Mouse (Mus musculus) gastrocnemius, postnatal 14 days (tissue): ENCODE results near the gene Samd4b. TPM values are rescaled to one million over a fixed set of nuclear protein-coding genes. Genes with fewer than 3 reads are reported as not detected.
"Not testable (repeated sequence)": the region's sequence is repeated elsewhere in the genome, so short reads cannot be mapped to it uniquely, and the experiment has no call there.

ENCODE experiments used
- DNase-seq: peaks from one replicate; pipeline ENCODE4 v3.0.0; 2021; ENCODE audit warnings: mixed read lengths
- intact Hi-C: fragments of 180-260 bp; cut with DNase I; formaldehyde crosslinking; loops from one replicate; pipeline ENCODE4 v1.15.1; 2025; ENCODE audit warnings: low total_unique reads
- total RNA-seq, 2 experiments: library from RNA; stranded (reverse); gene quantifications; 2 replicates each; pipeline ENCODE4 v1.2.3; 2021

Samd4b gene
- total RNA-seq, 2 experiments from 2014 or later: 15.7 to 18.5 TPM

DNA sequence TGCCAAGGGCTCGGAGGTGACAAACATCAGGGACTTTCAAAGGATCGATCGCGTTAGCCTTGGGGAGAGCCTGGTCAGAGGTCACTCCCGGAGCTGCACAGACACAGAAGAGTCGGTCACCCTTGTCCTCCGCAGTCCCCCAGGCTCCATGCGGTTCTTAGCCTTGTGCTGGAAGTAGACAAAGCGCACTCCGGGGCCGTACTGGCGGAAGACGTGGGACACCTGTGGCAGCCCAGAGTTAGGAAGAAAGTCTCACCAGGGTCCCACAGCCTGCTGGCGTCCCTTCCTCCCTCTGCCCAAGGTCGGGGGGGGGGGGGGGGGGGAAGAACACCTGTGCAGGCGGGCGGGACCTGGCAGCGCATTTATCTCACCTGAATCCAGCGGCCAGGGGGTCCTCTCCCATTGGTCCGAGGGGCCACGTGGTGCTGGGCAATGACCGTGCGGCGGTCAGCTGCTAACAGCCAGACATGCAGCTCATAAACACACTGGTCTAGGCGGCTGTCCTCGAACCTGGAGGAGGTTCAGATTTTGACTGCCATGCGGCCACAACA lies 53.8 kb downstream of the Samd4b start:
- DNase-seq: no peak
- intact Hi-C loops: loop anchor here (10.0 kb wide), 1 partner anchor 59 kb away; no protein-coding TSS in a partner anchor

DNA sequence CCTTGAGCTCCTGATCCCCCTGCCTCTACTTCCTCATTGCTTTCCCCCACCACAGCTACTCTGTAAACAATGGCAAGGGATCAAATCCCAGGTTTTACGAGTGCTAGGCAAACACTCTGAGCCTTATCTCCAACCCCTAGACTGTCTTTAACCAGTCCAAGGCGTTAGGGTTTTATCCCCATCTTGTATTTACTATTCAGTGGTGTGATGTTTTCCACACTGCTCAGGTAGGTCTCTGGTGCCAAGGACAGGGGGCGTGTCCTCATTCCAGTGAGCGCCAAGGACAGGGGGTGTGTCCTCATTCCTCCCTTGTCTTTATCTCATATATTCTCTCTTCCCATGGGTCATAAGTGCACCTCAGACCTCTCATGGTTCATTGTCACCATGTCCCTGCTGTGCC lies 57.4 kb downstream of the Samd4b start, which contains the start of gene Sycn:
Gene Sycn (plus strand): TSS at position 360 of the 400 bp plus-strand sequence.
- no peak for DNase-seq
- intact Hi-C loops: loop anchor here (10.0 kb wide), 1 partner anchor 56 kb away; no protein-coding TSS in a partner anchor

DNA sequence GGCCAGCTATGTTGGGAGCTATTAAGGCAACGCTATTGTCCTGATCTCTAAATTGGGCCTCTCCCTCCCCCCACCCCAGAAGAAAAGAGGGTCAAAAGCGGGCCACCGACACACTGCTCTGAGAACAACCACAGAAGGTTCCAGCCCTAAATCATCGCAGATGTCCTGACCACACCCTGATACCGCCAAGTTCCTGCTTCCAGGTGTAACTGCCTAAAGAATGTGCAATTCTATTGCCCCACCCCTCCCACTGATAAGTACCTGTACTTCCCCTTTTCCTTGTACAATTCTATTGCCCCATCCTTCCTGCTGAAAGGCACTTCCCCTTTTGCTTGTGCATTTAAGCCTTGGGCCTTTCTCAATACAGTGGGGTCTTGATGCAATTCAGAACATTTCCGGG lies 59.1 kb downstream of the Samd4b start:
- intact Hi-C loops, DNase-seq: not testable (repeated sequence)

DNA sequence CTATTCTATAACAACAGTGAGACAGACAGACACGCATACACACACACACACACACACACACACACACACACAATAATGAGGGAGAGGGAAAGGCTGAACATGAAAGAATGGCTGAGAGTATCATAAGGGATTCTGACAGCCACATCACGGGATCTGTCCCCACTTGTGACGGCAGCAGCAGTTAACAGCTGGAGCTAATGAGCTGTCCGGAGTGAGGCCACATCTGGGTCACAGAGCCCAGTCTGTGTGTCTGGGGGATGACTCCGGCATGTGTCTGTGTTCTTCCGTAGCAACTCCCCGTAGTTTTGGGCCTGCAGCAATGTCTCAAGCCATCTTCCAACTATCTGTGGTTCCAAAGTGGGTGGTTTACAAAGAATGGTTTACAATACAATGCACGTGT lies 65.9 kb downstream of the Samd4b start:
- DNase-seq: no peak
- intact Hi-C loops: no loop called here

DNA sequence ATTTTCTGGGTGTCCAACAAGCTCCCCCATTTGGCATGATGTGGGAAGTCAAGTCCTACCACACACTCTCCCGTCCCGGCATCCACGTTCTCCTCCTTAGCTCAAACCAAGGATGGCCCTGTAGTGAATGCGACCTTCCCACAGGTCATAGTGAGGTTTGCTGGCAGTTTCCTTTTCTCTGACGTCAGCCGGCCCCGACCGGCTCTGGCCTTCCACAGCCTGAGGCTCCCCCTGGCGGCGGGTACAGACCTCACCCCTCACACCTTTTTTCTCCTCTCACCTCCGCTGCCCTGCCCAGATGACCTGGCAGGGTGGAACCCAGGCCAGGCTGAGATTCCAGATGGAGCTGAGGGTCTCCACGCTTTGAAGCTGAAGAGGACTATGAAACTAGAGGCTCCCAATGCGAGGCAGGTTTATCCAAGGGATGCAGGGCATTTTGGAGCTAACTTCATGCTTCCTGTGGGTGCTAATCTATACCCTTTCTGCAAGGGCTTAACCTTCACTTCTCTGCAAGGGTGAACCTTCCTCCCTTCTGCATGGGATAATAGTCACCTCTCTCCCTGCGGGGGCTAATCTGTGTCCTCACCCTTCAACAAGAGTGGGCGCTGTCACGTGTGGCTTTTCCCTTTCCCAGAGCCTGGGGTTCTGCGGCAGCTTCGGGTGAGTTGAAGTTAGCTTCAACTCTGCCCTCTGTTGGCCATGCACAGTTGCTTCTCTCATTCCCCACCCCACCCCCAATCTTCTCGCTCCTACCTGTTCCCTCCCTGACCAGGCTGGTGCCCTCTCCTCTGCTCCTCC lies 69.8 kb downstream of the Samd4b start:
- intact Hi-C loops: loop anchor here (5.0 kb wide), 1 partner anchor 81 kb away; no protein-coding TSS in a partner anchor

DNA sequence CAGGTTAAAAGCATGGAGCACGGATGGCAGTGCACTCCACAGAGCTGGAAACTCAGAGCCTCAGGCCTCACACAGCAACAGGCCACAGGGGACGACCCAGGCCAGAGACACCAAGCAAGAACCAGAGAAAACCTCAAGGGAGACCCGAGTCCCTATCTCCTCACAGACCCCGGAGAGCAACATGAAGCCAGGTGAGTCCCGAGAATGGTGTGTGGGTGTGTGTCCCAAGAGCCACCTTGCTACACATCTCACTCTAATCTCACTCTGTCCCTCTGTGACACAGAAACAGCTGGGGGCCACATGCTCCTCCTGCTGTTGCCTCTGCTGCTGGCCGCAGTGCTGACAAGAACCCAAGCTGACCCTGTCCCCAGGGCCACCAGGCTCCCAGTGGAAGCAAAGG lies 75.4 kb downstream of the Samd4b start, which contains the start of gene Ifnl3:
Gene Ifnl3 (plus strand): TSS at position 301 of the 400 bp plus-strand sequence.
- DNase-seq, intact Hi-C loops: not testable (repeated sequence)

More for the DNA sequence above, 69.8 kb downstream of the Samd4b start:
- DNase-seq: peak; percentile 83

DNA sequence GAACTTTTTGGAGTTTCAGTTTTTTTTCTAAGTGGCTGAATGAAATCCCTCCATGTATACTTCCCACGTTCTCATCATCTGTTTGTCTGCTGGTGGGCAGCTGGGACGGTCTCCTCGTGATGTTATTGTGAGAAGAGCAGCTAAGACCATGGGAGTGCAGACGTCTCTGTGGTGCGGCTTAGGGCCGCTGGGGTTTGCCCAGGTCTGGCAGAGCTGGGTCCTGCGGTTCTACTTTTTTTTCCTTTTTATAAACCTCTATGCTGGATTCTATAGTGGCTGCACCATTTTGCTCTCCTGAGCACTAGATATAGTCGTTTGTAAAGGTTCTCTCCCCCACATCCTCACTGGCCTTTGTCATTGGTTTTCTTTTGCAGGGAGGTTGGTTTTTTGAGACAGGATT lies 86.5 kb downstream of the Samd4b start:
- no peak for DNase-seq
- intact Hi-C loops: no loop called here

DNA sequence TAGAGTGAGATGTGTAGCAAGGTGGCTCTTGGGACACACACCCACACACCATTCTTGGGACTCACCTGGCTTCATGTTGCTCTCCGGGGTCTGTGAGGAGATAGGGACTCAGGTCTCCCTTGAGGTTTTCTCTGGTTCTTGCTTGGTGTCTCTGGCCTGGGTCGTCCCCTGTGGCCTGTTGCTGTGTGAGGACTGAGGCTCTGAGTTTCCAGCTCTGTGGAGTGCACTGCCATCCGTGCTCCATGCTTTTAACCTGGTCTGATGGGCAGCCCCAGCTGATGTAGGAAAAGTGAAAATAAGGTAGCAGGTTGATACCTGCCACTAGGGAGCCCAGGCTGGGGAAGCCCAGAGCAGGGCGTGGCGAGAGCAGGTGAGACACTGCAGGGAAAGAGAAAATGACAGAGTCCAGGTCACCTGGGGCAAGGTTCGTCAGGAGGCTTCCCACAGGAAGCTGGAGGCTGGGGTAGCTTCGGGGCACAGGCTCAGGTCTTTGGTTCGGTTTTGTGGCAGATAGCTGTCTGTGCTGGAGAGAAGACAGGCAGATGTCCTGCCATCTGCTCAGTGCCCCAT lies 87.5 kb downstream of the Samd4b start, which contains the start of gene Ifnl2:
Gene Ifnl2 (minus strand): TSS at position 51 of the 570 bp plus-strand sequence.
- intact Hi-C loops, DNase-seq: not testable (repeated sequence)

DNA sequence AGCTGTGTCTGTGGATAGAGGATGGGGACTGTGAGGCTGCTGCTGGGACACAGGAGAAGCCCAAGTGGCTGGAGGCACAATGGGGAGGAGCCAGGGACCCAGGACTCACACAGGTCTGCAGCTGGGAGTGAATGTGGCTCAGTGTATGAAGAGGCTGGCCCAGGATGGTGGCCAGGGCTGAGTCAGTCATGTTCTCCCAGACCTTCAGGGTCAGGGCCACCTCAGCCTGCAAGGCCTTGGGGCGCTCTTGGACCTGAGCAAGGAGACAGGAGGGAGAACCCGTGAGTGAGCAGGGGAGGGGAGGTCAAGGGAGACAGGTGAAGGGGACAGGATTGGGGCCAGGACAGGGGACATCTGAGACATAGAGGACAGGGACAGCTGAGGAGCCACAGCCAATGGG lies 88.8 kb downstream of the Samd4b start:
- DNase-seq, intact Hi-C loops: not testable (repeated sequence)

DNA sequence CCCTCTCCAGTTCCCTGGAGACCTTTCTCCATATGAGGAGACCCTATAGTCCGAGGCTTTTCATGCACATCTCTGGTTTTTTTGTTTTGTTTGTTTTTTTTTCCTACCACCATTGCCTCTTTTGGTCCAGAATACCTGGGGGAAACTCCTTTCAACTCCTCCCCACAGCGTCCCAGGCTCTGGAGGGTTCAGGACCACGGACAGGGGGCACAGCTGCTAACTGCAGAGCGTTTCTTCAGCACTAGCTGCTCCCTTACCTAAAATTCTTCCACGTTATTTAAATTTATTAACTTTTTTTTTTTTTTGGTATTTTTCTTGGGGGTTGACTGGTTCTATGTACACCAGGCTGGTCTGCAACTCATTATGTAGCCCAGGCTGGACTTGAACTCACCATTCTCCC lies 92.4 kb downstream of the Samd4b start:
- intact Hi-C loops: no loop called here
- no peak for DNase-seq

DNA sequence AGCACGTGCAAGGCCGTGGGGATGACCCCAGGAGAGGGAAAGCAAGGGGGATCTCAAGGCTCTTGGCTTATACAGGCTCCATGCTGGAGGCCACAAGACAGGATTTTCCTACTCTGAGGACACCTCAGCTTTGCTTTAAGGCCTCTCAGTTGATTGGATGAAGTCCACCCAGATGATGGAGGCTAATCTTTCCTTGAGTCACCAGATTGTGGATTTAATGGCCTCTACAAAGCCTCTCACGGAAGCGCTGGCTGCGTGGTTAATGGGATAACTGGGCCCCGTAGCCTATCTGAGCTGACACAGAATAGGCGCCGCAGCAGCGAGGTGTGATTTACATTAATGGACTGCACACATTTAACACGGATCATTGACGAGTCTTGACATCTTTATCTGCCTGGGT lies 102.5 kb downstream of the Samd4b start:
- no peak for DNase-seq
- intact Hi-C loops: no loop called here

DNA sequence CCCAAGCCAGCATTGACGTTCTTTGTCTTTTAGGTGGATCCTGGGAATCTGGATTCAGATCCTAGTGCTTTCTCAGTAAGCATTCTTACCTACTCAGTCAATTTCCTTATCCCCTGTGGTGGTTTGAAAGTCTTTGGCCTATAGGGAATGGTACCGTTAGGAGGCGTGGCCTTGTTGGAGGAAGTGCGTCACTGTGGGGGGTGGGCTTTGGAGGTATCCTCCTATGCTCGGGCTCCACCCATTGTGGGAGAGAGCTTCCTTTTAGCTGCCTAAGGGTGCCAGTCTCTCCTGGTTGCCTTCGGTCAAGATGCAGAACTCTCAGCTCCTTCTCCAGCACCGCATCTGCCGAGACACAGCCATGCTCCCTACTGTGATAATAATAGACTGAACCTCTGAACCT lies 105.6 kb downstream of the Samd4b start:
- intact Hi-C loops: loop anchor here (5.0 kb wide), 1 partner anchor 110 kb away; no protein-coding TSS in a partner anchor
- DNase-seq: no peak

DNA sequence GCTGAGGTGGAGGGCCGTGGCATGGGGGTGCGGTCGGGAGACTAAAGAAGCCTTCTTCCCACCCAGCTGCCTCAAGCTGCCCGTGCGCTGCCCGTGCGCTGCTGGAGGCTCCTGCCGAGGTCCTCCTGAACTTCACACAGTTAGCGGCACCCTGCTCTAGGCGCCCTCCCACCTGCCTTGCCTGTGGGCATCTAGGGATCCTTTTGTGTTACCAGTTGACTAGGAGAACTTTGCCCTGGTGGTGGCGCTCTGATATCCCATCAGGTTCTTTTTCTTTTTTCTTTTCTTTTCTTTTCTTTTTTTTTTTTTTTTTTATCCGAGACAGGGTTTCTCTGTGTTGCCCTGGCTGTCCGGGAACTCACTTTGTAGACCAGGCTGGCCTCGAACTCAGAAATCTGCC lies 107.0 kb downstream of the Samd4b start:
- intact Hi-C loops: loop anchor here (5.0 kb wide), 1 partner anchor 111 kb away; no protein-coding TSS in a partner anchor
- DNase-seq: no peak

DNA sequence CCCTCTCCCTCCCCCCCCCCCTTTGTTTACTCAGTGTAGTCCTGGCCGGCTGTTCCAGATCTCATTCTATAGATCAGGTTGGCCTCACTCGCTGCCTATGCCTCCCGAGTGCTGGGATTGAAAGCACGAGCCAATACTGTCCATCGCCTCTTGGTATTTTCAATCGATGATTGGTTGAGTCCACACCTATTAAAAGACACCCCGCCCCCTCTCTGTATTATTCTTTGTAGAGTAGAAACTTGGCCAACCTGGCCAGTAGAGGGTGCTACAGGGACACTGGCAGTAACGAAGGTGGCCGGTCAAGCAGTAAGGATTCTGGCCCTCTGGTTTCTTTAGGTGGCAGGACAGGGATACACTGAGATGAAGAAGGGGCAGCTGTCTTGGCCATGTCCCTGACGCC lies 107.5 kb downstream of the Samd4b start:
- DNase-seq: peak; percentile 22
- intact Hi-C loops: loop anchor here (5.0 kb wide), 1 partner anchor 112 kb away; no protein-coding TSS in a partner anchor

DNA sequence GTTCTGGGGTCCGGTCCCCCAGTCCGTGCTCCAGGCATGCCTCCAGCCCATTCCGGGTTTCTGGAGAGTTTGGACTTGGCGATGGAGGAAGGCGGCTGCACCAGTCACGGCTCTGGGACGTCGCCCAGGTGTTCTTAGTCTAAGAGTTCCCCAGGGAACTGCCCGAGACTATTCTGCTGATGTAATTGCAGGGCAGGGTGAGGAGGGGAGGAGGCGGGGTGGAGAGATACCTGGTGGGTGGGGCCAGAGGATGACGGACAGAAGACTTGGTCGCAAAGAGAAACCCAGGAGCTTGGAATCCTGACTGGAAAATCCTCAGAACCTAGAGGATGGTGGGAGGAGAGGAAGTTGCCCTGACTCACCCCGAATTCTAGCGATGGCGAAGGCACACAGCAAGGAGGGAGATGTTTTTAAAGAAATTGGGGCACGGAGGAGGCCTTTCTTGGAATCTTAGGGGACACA lies 109.9 kb downstream of the Samd4b start:
- intact Hi-C loops: loop anchor here (10.0 kb wide), 1 partner anchor 57 kb away; the partner anchor contains the start of genes Nccrp1 and Sycn
- DNase-seq: peak; percentile 11

DNA sequence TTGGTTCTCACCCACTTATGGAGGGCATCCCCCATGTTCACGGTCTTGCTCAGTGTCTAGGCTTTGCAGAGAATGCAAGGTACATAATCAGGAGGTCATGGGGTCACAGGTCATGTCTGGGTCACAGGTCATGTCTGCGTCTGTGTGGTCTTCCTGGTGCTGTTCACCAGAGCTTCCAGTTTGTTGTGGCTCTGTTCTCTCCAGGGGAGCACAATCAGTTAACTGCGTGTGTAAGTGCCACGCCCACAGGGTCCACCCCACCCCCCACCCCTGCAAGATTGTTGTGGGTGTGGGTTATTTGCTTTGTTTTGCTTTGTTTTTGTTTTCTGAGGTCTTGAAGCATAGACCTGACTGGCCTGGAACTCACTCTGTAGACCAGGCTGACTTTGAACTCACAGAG lies 113.8 kb downstream of the Samd4b start:
- intact Hi-C loops: loop anchor here (10.0 kb wide), 1 partner anchor 61 kb away; the partner anchor contains the start of genes Nccrp1 and Sycn
- DNase-seq: no peak

DNA sequence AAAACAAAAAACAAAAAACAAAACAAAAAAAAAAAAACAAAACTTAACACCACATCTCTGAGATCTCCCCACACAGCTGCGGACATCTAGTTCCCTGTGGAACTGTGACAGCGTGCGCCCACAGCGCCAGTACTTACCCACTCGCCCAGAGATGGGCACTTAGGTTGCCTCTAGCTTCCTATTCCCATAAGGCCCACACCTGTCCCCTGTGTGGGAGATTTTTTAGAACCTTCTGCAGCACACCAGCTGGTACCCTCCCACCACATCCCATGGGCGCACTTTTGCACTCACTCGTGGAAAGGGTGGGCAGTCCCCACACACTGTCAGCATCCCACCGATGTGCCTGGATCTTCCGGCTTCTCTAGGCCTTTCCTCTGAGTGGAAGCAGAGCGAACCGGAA lies 115.1 kb downstream of the Samd4b start:
- DNase-seq: no peak
- intact Hi-C loops: loop anchor here (10.0 kb wide), 1 partner anchor 62 kb away; the partner anchor contains the start of genes Nccrp1 and Sycn

DNA sequence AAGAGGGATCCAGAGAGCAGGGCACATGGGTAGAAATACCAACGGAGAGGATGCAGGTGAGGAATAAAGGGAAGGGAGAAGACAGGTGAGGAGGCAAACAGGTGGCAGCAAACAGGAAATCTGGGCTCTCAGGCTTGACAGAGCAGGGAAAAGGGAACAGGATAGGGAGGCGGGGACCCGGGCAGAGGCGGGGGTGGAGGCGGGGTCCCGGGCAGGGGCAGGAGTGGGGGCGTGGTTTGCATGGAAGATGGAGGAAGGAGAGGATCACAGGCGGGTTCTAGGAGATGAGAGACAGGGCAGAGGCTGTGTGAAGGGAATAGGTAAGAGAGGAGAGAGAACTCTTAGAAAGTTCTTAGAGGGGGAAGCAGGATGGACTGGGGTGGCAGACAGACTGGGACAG lies 119.1 kb downstream of the Samd4b start:
- DNase-seq: no peak
- intact Hi-C loops: no loop called here

DNA sequence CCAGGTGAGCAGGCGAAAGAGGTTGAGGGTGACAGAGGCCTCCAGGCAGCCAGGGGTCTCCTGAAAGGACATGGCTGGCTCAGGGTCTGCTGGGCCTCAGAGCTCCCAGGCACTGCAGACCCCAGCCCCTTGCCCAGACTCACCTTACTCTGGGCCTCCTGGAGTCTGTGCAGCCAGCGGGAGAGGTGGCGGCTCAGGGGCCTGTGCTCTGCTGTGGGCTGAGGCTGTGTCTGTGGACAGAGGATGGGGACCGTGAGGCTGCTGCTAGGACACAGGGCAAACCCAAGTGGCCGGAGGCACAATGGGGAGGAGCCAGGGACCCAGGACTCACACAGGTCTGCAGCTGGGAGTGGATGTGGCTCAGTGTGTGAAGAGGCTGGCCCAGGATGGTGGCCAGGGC lies 120.6 kb downstream of the Samd4b start:
- intact Hi-C loops: no loop called here
- no peak for DNase-seq

DNA sequence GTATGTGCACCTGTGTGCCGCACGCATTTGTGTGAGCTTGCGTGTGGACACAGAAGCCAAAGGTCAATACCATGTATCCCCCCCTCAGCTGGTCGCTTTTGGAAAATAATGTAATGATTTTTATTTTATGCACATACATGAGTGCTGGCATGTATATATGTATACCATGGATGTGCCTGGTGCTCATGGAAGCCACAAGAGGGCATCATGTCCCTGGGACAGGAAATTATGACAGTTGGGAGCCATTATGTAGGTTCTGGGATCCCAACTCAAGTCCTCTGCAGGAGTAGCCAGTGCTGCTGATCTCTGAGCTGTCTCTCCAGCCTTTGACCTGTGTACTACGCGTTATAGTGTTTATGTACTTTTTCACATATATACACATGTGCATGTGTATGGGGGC lies 121.8 kb downstream of the Samd4b start:
- DNase-seq: no peak
- intact Hi-C loops: no loop called here
